Mouse (Mus musculus) macrophage (primary cell): Measurements from ENCODE around the gene Arfgap2. TPM values are rescaled to one million over a fixed set of nuclear protein-coding genes. Genes with fewer than 3 reads are reported as not detected.

Source experiments
- H3K27ac ChIP-seq: fragments of 350-480 bp; formaldehyde crosslinking; 2 replicates; pipeline ENCODE4 v1.9.0; 2021
- H3K36me3 ChIP-seq: fragments of 350-480 bp; formaldehyde crosslinking; 2 replicates; pipeline ENCODE4 v1.9.0; 2021; ENCODE audit errors: inconsistent target
- H3K4me3 ChIP-seq: fragments of 350-480 bp; formaldehyde crosslinking; 2 replicates; pipeline ENCODE4 v1.9.0; 2021; ENCODE audit errors: inconsistent target
- H3K79me2 ChIP-seq: fragments of 350-480 bp; formaldehyde crosslinking; 2 replicates; pipeline ENCODE4 v1.9.0; 2021; ENCODE audit errors: inconsistent target
- WGBS: methylation state at CpG from one replicate; pipeline ENCODE4 v1.1.7; 2026; ENCODE audit warnings: inconsistent platforms; ENCODE audit not compliant: missing documents; 5-methylcytosine and 5-hydroxymethylcytosine counted together
- polyA plus RNA-seq: library from polyadenylated mRNA; stranded (reverse); fragments of 250-400 nt; gene quantifications from 3 replicates; pipeline ENCODE4 v1.2.4, GENCODE M21; 2018; ENCODE audit warnings: inconsistent platforms

Arfgap2 gene
- polyA plus RNA-seq, 1 experiment from 2014 or later = 43.0 TPM

GRCm38 (mm10) chr2:91309546-91309945 is 44.8 kb downstream of the Arfgap2 start:
- no peak overlapping the region for H3K4me3 ChIP-seq
- H3K79me2 ChIP-seq = no peaks in the 10 kb centered on the region
- WGBS = 89% methylated on average over 3 of the region's 3 CpGs

GRCm38 (mm10) chr2:91312578-91313311 is 48.0 kb downstream of the Arfgap2 start:
- Histone ChIP-seq H3K36me3 (no peaks in the 10 kb centered on the region), H3K4me3 (no peak overlapping the region), H3K79me2 (no peaks in the 10 kb centered on the region), H3K27ac (no peak overlapping the region)
- WGBS = 89% methylated on average over 10 of the region's 10 CpGs

More at GRCm38 (mm10) chr2:91309546-91309945, 44.8 kb downstream of the Arfgap2 start:
- Histone ChIP-seq H3K36me3 (no peaks in the 10 kb centered on the region), H3K27ac (no peak overlapping the region)

- Histone ChIP-seq H3K4me3 (no peak overlapping the region), H3K27ac (no peak overlapping the region), H3K36me3 (no peaks in the 10 kb centered on the region), H3K79me2 (no peaks in the 10 kb centered on the region)
- 95% methylated on average over 7 of the region's 7 CpGs for WGBS
These were observed 49.4 kb downstream of the Arfgap2 start for GRCm38 (mm10) chr2:91314184-91314583.

- WGBS = 83% methylated on average over 10 of the region's 10 CpGs
- H3K4me3 ChIP-seq = no peak overlapping the region
- no peaks in the 10 kb centered on the region for H3K36me3 ChIP-seq
- H3K79me2 ChIP-seq = no peaks in the 10 kb centered on the region
- H3K27ac ChIP-seq = no peak overlapping the region
These were observed 56.1 kb downstream of the Arfgap2 start for GRCm38 (mm10) chr2:91320559-91321529.

- WGBS = 94% methylated on average over 2 of the region's 2 CpGs
These were observed 57.1 kb downstream of the Arfgap2 start for GRCm38 (mm10) chr2:91321923-91322322.

GRCm38 (mm10) chr2:91322490-91322889 is 57.7 kb downstream of the Arfgap2 start:
- 95% methylated on average over 4 of the region's 4 CpGs for WGBS
- H3K36me3 ChIP-seq = no peaks in the 10 kb centered on the region
- no peak overlapping the region for H3K27ac ChIP-seq
- no peaks in the 10 kb centered on the region for H3K79me2 ChIP-seq
- no peak overlapping the region for H3K4me3 ChIP-seq

More at GRCm38 (mm10) chr2:91321923-91322322, 57.1 kb downstream of the Arfgap2 start:
- no peak overlapping the region for H3K27ac ChIP-seq
- no peak overlapping the region for H3K4me3 ChIP-seq
- H3K36me3 ChIP-seq = no peaks in the 10 kb centered on the region
- H3K79me2 ChIP-seq = no peaks in the 10 kb centered on the region

GRCm38 (mm10) chr2:91324346-91324745 is 59.6 kb downstream of the Arfgap2 start:
- no peak overlapping the region for H3K4me3 ChIP-seq
- 100% methylated on average over 1 of the region's 1 CpGs for WGBS
- H3K36me3 ChIP-seq = no peaks in the 10 kb centered on the region
- H3K27ac ChIP-seq = no peak overlapping the region
- H3K79me2 ChIP-seq = no peaks in the 10 kb centered on the region

- Histone ChIP-seq H3K4me3 (no peak overlapping the region), H3K79me2 (no peaks in the 10 kb centered on the region), H3K27ac (no peak overlapping the region), H3K36me3 (no peaks in the 10 kb centered on the region)
- WGBS = 91% methylated on average over 15 of the region's 15 CpGs
These were observed 60.1 kb downstream of the Arfgap2 start for GRCm38 (mm10) chr2:91324761-91325421.

Other genes with a start within 250 kb of the Arfgap2 start
- 6.3 to 39.6 TPM (median 12.2 TPM) in 3 replicates for gene Rapsn, start 229.4 kb upstream of the Arfgap2 start, polyA plus RNA-seq
- gene Psmc3, start 211.0 kb upstream of the Arfgap2 start, polyA plus RNA-seq = 149 to 321 TPM (median 192 TPM) in 3 replicates
- 19.8 to 23.0 TPM (median 21.8 TPM) in 3 replicates for gene Slc39a13, start 194.6 kb upstream of the Arfgap2 start, polyA plus RNA-seq
- 298 to 440 TPM (median 373 TPM) in 3 replicates for gene Spi1, start 182.6 kb upstream of the Arfgap2 start, polyA plus RNA-seq
- gene Mybpc3, start 146.8 kb upstream of the Arfgap2 start, polyA plus RNA-seq = 0.09 to 0.11 TPM in 2 of 3 replicates, not detected in the other
- gene Madd, start 81.1 kb upstream of the Arfgap2 start, polyA plus RNA-seq = 26.3 to 50.4 TPM (median 31.9 TPM) in 3 replicates
- 28.4 to 67.5 TPM (median 35.9 TPM) in 3 replicates for gene Nr1h3, start 62.1 kb upstream of the Arfgap2 start, polyA plus RNA-seq
- gene Acp2, start 62.1 kb upstream of the Arfgap2 start, polyA plus RNA-seq = 154 to 178 TPM (median 169 TPM) in 3 replicates
- gene Ddb2, start 28.0 kb upstream of the Arfgap2 start, polyA plus RNA-seq = 1.8 to 5.3 TPM (median 5.2 TPM) in 3 replicates
- gene Pacsin3, start 9.0 kb upstream of the Arfgap2 start, polyA plus RNA-seq = 0.36 to 0.87 TPM (median 0.65 TPM) in 3 replicates
- 4.8 to 7.1 TPM (median 5.0 TPM) in 3 replicates for gene 1110051M20Rik, start 179.7 kb downstream of the Arfgap2 start, polyA plus RNA-seq
- gene Lrp4, start 192.5 kb downstream of the Arfgap2 start, polyA plus RNA-seq = 2.8 to 4.7 TPM (median 3.9 TPM) in 3 replicates